Mouse (Mus musculus) adrenal gland, postnatal 25 days (tissue): ENCODE data around the gene Dpm3. TPM values are rescaled to one million over a fixed set of nuclear protein-coding genes. Genes with fewer than 3 reads are reported as not detected.

Experiments
- DNase-seq: peaks from one replicate; pipeline ENCODE4 v3.0.0; 2021; ENCODE audit warnings: mixed read lengths
- total RNA-seq: library from RNA; stranded (reverse); gene quantifications from 2 replicates; pipeline ENCODE4 v1.2.3, GENCODE M21; 2021

The Dpm3 gene
- total RNA-seq, 1 experiment from 2014 or later = 137 TPM

GRCm38 (mm10) chr3:89268916-89269315, 9.8 kb downstream of the Dpm3 start:
- no peak for DNase-seq

- peak; percentile 92 for DNase-seq
These were observed 11.0 kb downstream of the Dpm3 start, which contains the start of gene Slc50a1 for GRCm38 (mm10) chr3:89270051-89270755. Gene Slc50a1, minus strand, starts transcription at chr3:89270570.

- peak; percentile 69 for DNase-seq
These were observed 11.7 kb downstream of the Dpm3 start for GRCm38 (mm10) chr3:89270891-89271290.

GRCm38 (mm10) chr3:89271760-89272159, 12.6 kb downstream of the Dpm3 start:
- DNase-seq = no peak

GRCm38 (mm10) chr3:89276061-89276460, 16.9 kb downstream of the Dpm3 start:
- no peak for DNase-seq

- no peak for DNase-seq
These were observed 18.3 kb downstream of the Dpm3 start for GRCm38 (mm10) chr3:89277281-89278021.

- no peak for DNase-seq
These were observed 18.9 kb downstream of the Dpm3 start for GRCm38 (mm10) chr3:89278107-89278506.

GRCm38 (mm10) chr3:89278643-89279042, 19.5 kb downstream of the Dpm3 start:
- DNase-seq = no peak

GRCm38 (mm10) chr3:89279153-89279890, 20.2 kb downstream of the Dpm3 start:
- DNase-seq = peak; percentile 88

GRCm38 (mm10) chr3:89280050-89280605, 21.0 kb downstream of the Dpm3 start:
- no peak for DNase-seq

- peak; percentile 47 for DNase-seq
These were observed 21.7 kb downstream of the Dpm3 start, which contains the start of gene Efna1 for GRCm38 (mm10) chr3:89280606-89281511. Gene Efna1, minus strand, starts transcription at chr3:89281142.

GRCm38 (mm10) chr3:89281579-89282290, 22.6 kb downstream of the Dpm3 start:
- peak; percentile 87 for DNase-seq

GRCm38 (mm10) chr3:89282291-89282643, 23.1 kb downstream of the Dpm3 start:
- no peak for DNase-seq

- no peak for DNase-seq
These were observed 25.1 kb downstream of the Dpm3 start for GRCm38 (mm10) chr3:89284261-89284660.

GRCm38 (mm10) chr3:89285526-89285925, 26.4 kb downstream of the Dpm3 start:
- no peak for DNase-seq

GRCm38 (mm10) chr3:89287286-89287685, 28.1 kb downstream of the Dpm3 start:
- no peak for DNase-seq

- DNase-seq = no peak
These were observed 29.4 kb downstream of the Dpm3 start for GRCm38 (mm10) chr3:89288503-89288928.

- no peak for DNase-seq
These were observed 32.7 kb downstream of the Dpm3 start for GRCm38 (mm10) chr3:89291874-89292273.

- no peak for DNase-seq
These were observed 33.1 kb downstream of the Dpm3 start for GRCm38 (mm10) chr3:89292303-89292702.

GRCm38 (mm10) chr3:89293247-89293918, 34.2 kb downstream of the Dpm3 start:
- no peak for DNase-seq
